Mouse (Mus musculus) erythroid progenitor cell, adult 5-6 weeks (primary cell): Measurements from ENCODE around the gene Ptprb. TPM values are rescaled to one million over a fixed set of nuclear protein-coding genes. Genes with fewer than 3 reads are reported as not detected.

Experiments used
- ATAC-seq: replicated peaks from 2 replicates; pipeline ENCODE4 v1.8.0; 2016; ENCODE audit warnings: moderate number of reproducible peaks, mild to moderate bottlenecking, moderate TSS enrichment, inconsistent platforms; ENCODE audit not compliant: poor library complexity, low FRiP score, severe bottlenecking
- total RNA-seq, 2 experiments: library from RNA; stranded (forward) in 1 of 2; stranded (reverse) in 1 of 2; fragments of 150-400 nt in 1 of 2; fragments of 186-747, 209-891 nt in 1 of 2; gene quantifications; 2 replicates each; pipeline versions ENCODE4 v1.2.3 to v1.2.4; 2015 to 2017; ENCODE audit warnings: low replicate concordance in 2 of 2

The Ptprb gene
- total RNA-seq, 2 experiments from 2014 or later: not detected

- ATAC-seq: no peak
Measured at GRCm38 (mm10) chr10:116416142-116416541, 140.8 kb downstream of the Ptprb start.

DNA sequence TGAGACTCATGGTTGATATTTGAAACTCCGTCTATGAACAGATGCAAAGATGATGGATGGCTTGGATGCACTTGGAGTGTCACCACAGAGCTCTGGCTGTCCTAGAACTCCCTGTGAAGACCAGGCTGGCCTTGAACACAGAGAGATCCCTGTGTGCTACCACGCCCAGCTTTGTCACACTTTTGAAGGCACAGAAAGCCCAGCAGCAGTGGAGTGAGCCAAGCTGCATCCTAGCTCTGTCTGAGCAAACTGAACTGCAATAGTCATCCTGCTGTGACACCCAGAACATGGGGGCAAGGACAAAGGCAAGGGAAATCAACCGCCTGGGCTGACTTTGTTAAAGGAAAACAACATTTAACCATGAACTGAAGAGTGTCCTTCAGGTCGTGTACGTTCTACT is 141.4 kb downstream of the Ptprb start:
- no peak for ATAC-seq

DNA sequence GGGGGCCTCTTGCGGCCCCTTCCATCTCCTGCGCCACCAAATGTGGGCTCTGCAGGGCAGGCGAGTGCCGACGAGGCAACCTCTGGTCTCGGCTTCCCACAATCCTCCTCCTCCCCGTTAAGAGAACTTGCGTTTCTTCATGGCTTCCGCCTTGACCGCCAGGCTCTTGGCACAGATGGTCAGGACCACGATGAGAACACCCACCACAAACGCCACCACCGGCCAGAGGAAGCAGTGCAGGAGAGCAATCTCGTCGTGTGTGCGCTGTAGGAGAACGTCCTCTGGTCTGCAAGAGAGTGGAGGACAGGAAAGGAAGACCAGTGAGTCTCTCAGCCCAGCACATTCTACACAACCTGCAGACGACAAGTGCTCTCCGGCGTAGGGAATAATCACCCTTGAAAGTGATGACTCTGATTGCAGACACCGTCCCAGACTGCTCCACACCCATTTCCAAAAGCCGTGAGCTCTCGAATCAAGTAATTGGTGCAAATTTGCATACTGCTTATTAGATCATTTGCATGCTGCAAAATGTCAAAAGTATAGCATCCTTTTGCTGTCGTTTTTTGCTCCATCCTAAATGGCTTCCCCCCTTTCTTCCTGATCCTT is 142.9 kb downstream of the Ptprb start:
- ATAC-seq: no peak

DNA sequence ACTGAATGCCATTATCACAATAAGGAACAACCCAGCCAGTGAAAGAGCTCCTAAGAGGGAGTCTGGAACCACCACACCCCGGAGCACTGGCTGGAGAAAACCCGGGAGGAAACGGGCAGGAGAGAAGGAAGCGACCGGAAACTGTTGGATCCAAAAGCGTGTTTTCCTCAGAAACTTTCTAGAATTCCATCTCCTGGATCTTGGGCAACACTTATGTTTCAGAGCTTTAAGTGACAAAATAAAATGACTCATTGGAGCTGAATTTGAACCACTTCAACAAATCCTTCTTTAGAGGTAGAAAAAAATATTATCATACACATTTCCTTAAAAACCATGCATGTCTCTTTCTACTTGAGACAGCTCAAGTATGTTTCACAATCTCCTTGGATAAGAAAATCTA is 145.7 kb downstream of the Ptprb start:
- no peak for ATAC-seq

DNA sequence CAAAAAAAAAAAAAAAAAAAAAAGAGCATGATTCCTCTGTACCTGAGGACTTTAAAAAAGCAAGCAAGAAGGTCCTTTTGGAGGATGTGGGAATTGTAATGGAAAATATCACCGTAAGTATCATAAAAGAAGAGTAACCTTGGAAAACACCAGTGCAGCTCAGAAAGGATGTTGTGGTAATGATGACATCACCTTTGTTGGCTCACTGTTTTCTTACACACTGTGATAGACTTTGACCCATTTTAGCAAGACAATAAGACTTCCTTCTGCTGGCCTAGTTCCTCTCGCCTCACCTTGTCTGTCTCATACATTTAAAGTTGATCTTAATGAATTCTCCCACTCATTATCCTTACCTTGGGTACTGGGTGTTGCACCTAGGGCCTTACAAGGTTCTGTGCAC is 147.2 kb downstream of the Ptprb start:
- no peak for ATAC-seq

DNA sequence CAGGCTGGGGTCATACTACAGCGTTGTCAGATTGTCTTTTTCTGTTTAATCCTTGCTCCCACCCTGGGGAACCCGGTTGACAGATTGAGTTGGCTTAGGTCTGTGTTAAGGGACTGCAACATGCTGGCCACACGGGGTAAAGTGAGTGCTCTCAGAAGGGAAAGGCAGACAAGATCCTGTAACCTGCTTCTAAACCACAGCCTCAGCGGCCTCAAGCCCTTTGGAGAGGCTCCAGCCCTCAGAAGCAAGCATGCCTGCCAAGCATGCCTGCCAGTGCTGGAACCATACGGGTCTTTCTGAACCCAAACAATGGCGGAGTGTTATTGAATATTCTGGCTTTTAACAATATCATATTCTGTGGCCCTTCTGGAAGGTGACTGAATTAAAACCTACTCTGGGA is 149.6 kb downstream of the Ptprb start:
- no peak for ATAC-seq

- ATAC-seq: no peak
Measured at GRCm38 (mm10) chr10:116426176-116426575, 150.9 kb downstream of the Ptprb start.

DNA sequence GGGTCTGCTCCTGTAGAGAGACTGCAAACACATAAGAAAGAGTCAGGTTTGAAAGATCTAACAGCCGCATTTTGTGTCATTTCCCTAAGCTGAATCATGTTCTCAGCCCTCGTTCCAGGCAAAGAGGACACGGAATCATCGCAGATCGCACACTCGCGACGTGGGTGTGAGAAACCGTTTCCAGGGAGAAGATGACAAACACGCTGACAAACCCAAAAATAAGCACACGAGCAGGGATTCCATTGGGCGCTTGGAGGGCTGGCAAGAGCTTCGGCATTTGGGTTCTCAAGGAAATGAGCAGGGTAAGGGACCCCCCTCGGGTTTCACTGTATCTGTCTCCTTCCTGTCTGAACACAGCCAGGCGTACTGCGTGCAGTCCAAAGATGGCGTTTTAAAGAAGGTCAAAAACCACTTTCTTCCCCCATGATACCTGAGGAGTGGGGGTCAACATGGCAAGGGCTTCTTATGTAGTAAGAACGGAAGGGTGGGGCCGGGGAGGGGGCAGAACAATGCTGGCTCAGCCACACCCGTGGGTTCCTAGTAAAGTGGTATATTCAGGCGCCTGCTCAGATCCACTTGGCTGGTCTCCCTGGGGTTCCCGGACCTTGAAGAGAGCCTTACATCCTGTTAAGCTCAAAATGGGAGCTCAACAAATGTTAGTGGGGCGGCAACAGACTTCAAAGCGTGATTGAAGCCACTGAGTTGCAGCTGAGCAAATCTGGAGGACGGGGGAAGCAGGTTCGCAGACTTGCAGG is 152.9 kb downstream of the Ptprb start:
- no peak for ATAC-seq

- no peak for ATAC-seq
Measured at GRCm38 (mm10) chr10:116432421-116432820, 157.1 kb downstream of the Ptprb start.

DNA sequence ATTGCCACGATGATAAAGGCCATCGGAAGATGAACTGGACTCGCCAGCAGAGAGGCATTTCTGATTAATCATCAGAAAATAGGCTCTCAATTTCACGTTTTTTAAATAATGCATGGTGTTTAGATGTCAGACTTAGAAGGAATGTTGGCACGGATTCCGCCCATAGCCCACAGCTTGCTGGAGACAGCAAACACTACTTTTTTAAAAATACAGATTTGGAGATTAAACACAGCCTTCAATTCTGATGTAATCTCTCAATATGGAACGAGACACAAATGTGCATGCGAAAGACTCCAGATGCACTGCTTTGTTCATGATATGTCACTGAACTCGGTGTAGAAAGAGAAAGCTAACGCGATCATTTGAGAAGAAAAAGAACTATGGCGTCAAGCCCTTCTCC is 160.1 kb downstream of the Ptprb start:
- ATAC-seq: no peak

Other genes with a start within 250 kb of the Ptprb start
- not detected in 2 replicates for gene 4933416C03Rik, start 161.6 kb upstream of the Ptprb start, total RNA-seq (2015; ENCODE audit: low replicate concordance)
- gene 4933416C03Rik, start 161.6 kb upstream of the Ptprb start, total RNA-seq (2017; ENCODE audit: low replicate concordance): not detected in 2 replicates
- gene Kcnmb4, start 198.4 kb downstream of the Ptprb start, total RNA-seq (2015; ENCODE audit: low replicate concordance): not detected in 2 replicates
- gene Kcnmb4, start 198.4 kb downstream of the Ptprb start, total RNA-seq (2017; ENCODE audit: low replicate concordance): 0.90 TPM in 1 of 2 replicates, not detected in the other